Mouse (Mus musculus) gastrocnemius, postnatal 4 days (tissue): Measurements from ENCODE around the gene Hivep2. TPM values are rescaled to one million over a fixed set of nuclear protein-coding genes. Genes with fewer than 3 reads are reported as not detected.

Source experiments
- DNase-seq, 2 experiments: peaks; one replicate each; pipeline ENCODE4 v3.0.0; 2021 to 2022; ENCODE audit warnings: low spot score in 2 of 2, mixed read lengths in 2 of 2
- total RNA-seq, 2 experiments: library from RNA; stranded (reverse); gene quantifications; 2 replicates each; pipeline ENCODE4 v1.2.3; 2021

The Hivep2 gene
- total RNA-seq, 2 experiments from 2014 or later: 58.4 to 64.3 TPM

DNA sequence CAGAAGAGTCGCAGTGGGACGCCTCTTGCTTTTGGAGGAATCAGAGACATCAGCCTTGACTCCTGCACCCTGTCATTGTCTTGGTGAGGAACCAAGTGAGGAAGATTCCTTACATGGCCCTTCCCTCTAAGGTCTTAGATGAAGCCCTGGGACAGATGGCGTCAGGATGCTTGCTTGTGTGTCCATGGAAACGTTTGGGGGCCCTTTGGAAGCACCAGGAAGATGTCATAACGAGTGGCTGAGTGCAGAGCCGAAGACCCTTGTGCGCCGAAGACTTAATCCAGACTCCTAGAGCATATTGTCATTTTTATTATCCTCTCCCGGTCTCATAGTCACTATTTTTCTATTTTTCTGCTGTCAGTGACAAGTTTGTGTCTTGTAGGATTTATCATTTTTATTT, 111.0 kb downstream of the Hivep2 start:
- DNase-seq: no peak

DNA sequence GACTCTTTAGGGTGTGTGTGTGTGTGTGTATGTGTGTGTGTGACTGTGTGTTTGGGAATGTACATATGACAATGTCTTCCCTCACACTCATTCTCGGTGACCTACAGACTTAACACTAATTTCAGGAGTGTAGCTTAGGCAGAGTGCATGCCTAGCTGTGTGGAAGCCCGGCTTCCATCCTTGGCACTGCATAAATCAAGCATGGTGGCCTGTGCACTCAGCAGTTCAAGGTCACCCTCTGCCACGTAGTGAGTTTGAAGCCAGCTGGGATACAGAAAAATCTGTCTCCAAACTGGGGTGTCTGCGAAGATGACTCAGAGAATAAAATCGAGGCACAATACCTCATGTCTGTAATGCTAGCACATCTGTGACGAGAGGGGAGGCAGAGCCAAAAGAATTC, 115.0 kb downstream of the Hivep2 start:
- DNase-seq: no peak

DNA sequence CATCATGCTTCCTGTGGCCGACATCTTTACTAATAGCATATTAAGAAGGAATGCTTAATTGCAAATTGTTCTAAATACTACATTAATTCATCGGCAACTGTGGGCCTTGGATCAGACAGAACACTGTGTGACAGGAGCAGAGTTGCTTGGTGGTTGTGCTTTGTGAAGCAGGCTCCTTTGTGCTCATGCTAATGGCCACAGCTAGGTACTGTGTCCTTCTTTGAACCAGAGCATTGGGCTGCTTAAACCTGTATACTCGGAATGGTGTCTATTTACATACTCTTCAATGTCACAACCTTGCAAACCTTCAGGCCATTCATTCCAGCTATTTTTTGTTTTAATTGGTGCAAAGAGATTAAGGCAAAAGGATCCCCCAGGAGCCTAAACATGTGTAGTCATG, 115.9 kb downstream of the Hivep2 start:
- DNase-seq: no peak

DNA sequence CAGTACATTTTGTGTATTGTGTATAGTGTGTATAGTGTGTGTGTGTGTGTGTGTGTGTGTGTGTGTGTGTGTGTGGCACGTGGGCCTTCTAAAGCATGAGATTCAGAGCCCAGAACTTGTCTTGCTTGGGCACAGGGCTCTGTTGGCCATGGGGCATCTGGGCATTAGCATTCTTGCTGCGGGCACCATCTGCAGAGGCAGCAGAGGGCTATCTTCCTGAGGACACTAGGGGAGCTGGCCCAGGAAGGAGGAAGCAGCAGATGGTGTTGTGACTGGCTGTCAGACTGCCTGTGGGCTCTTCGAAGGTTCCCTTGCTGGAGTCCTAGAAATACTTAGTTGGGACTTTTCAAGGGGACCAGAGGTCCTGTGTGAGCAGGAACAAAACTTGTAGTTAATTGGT, 116.4 kb downstream of the Hivep2 start:
- no peak for DNase-seq

DNA sequence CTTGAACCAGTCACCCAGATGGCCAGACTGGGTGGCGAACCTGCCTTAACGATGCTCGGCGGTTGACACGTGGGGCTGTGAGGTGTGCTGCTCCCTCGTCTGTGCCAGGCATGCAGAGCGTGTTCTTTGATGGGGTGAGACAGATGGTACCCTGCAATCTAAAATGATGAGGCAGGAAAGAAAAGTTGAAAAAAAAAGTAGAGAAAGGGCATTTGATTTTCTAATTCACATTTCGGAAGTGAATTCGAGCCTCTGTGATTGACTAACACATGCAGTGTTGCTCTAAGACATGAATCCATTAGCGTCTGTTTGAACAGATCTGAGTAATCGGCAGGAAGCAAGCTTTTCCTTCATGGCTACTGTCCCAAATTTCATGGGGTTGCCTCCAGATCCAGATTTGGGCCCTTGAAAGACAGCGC, 119.4 kb downstream of the Hivep2 start:
- no peak for DNase-seq

DNA sequence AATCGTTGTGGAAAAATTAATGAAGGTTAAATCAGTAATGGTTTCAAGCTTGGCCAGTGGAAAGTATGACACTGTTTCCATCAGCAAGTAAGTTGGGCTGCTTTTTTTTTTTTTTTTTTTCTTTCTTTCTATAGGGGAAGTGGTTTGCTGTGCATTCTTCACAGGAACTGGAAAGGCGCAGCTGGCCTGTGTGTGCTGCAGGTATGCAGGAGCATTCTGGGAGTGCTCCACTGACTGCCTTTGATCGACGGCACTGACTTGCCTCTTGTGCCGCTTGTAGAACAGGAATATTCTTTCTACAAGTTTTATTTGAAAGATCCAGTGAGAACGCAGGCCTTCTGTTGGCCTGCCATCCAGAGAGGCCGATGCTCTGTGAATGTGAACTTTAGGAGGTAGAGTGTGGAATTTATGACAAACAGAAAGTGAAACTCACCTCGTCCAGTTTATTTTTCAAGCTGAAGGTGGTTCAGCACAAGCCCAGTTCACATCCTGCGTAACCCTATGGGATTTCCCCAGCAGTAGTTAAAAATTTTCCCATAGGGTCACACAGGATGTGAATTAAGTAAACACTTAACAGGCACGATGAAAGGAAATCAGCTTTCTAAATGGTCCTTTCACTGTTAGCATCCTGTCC, 120.1 kb downstream of the Hivep2 start:
- DNase-seq: no peak

DNA sequence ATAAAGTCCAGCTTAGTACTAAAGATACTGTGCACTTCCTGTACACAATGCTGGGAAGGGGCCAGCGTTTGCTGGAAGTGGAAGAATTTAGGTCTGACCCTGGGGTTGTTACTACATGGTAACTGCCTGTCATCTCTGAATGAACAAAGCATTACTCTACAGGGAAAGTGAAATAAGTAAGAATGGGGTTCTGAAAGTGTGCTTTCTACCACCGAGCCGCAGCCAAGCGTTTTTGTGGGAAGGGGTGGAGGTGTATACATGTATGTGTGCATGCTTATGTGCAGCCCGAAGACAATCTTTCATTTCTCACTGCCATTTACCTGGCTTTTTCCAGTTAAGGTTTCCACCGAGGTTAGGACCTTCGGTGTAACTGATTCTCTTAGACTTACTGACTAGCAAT, 121.4 kb downstream of the Hivep2 start:
- DNase-seq: no peak

DNA sequence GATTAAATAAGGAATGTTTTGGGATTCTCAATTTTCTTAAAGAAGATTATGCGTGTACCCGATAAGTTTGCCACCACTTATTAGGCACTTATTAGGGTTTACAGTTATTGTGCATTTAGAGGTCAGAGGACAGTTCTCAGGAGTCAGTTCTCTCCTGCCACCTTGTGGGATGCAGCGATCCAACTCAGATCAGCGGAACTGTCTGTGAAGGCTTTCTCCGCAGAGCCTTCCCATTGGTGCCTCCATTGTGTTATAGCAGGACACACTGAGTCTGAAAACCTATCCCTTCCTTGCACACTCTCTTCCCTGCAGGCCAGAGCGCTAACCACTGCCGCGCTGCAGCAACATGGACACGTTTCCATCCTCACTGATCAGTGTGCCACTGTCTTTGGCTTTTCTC, 123.6 kb downstream of the Hivep2 start:
- DNase-seq: no peak

DNA sequence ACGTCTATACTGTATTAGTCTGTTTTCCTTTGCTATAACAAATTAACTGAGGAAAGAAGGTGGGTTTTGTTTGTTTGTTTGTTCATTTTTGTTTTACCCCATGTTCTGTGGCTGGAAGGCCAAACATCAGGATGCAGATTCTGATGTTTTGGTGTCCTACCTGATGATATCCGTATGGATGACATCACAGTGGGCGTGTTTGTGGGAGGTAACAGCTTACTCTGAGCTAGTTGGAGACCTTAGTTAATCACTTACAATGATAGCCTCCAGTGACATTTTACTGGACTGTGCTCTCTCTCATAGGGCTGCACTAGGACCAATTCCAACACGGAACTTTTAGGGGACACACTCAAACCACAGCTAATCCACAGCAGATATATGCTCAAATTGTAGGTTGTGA, 128.2 kb downstream of the Hivep2 start:
- DNase-seq: no peak

DNA sequence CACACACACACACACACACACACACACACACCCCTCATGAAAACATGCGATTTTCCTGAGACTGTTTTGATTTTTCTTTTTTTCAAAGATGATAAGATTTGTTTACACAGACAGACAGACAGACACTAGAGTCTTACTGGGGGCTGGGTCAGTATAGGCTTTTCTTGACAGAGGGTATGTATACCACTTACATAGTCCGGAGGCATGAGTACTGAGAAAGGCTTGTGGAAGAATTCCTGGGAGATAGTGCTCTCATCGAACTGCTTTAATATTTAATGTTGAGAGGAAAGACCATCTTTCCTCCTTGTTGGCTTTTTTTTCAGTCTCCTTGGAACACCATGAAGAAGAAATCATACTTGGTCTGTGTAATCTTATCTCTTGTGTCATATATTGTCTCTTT, 130.2 kb downstream of the Hivep2 start:
- no peak for DNase-seq

DNA sequence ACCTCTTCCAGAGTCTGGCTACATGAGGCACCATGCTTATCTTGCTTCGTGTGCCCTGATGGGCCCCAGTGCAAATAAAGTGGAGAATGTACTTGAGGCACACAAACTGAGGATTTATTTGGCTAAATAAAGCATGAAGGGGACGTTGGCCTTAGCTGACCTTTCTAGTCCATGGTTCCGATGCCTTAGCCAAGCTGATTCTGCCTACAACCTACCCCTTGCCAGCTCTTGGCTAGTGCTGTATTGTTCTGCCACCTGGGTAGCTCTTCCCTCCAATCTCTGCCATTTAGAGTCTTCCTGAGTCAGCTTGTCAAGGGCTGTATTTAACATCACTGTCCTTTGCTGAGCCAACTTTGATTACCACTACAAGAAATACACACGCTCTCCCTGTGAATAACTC, 133.3 kb downstream of the Hivep2 start:
- no peak for DNase-seq

DNA sequence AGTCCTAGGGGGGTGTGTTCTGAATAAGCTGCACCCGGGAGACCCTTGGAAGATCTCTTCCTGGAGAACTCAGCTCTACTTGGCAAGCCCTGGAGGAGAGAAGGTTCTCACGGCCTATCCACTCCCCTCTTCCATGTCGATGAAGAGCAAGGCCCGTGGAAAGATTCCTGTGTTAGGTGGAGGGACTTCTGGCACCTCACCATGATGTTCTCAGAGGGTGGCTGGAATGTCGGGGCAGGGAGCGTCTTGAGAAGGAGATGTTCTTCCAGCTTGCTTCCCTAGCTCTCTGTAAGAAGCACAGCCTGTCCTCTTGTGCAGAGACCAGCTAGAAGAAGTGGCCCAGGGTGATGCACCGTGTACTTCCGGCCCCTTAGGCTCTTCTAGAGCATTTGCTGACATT, 134.2 kb downstream of the Hivep2 start:
- no peak for DNase-seq

DNA sequence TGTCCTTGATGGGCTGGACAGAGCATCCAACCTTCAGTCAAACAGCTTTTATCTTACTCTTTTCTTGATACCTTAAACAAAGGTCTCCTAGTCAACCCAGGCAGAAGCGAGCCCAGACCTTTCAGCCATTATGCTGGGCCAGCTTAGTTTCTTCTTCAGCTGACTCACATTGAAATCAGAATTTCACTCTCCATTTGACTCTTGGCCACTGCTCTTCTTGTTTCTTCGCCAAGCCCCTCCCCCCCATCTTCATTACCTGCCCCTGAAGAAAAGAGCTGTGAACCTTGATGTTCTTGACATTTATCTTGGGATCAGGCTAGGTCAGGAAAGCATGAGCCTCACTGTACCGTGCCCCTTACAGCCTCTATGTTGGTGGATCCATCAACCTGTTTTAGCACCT, 135.0 kb downstream of the Hivep2 start:
- DNase-seq: no peak

DNA sequence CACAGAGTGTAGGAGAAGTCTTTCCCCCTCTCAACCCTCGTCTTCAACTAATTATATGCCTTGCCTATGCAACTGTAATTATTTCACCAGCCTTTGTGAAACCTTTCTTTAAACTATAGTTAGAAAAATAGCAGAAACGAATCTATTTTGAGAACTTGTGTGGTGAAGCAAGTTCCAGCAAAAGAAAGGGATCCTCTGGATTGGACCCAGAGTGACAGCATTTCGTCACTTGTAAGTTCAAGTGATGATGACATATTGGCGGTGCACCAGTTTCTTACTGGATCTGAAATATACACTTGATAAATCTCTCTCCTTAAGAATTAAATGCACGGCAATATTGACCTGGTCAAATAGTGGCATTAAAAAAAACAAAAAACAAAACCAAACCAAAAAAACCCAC, 136.1 kb downstream of the Hivep2 start:
- no peak for DNase-seq

DNA sequence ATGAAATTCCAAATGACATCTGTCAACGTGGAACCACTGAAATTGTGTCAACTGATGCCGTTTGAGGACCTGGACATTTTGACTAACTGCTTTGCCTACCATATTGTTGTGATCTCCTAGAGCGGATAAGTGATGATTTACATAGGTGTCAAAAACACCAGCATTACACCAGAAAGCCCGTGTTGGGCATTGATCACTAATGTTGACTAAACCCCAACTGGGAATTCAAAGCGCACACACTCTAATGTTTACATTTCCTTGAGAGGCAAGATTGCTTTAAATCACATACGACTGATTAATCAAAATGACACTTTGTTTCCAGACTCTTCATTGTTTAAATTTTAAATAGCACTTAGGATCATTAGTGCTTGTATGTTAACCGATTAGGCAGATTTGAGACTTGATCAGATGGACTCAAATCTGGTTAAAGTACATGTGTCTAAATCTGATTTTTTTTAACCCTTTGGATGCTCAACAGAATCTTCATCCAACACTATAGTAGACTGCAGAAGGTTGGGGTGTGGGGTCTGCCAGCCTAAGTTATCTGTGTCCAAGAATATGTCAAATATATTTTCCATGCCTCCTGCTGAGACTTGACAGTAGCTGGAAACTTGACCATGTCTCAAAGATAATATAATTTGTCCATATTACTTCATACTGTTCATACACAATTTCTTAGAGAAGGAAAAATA, 142.3 kb downstream of the Hivep2 start:
- no peak for DNase-seq

DNA sequence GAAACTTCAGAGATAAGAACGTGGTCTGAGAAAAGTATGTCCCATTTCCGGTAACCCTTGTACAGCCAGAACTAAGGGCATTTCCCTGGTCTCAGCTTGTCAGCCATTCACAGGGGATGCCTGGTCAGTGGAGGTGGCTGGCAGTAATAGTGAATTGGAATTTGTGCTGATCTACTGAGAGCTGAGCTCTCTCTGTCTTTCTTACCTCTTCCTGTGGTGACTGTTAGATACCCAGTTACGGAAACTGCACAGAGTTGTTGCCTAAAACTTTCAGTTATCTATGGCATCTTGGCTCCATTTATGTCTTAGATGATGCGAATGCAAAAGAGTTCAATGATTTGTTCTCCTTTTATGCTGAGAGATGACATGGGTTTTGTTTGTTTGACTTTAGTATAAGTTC, 150.0 kb downstream of the Hivep2 start:
- no peak for DNase-seq

DNA sequence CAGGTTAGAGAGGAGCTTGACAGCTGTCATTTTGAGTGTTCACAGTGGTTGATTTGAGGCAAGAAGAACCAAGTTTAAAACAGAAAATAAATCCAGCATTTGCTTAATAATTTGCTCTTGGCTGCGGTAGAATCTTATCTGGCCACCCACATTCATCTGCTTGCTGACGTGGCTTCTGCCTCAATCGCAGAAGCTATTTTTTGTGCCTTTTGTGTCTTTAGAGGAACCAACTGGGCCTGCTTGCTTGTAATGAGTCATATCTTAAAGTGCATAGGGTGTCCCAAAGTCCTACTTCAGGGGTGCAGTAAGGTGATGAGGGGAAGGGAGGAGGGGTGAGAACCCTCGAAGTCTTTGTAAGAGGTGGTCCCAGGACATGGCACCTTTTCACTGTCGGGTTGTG, 151.1 kb downstream of the Hivep2 start:
- DNase-seq: no peak

DNA sequence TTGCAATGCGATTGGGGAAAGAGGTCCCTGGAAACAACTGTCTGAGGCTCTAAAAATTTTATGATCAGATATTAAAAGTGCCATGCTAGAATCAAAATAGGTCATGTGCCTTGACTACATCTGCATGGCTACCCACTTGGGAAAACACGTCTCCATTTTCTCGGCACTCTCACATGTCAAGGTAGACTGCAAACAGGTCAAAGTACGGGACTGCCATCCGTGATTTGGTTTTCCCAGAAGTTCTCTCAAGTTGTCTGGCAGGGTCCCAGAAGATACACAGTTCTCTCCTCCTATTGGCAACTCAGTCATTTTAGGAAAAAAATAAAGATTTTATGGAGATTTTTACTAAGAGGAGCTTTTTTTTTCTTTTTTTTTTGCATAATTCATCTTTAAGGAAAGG, 153.3 kb downstream of the Hivep2 start:
- no peak for DNase-seq

DNA sequence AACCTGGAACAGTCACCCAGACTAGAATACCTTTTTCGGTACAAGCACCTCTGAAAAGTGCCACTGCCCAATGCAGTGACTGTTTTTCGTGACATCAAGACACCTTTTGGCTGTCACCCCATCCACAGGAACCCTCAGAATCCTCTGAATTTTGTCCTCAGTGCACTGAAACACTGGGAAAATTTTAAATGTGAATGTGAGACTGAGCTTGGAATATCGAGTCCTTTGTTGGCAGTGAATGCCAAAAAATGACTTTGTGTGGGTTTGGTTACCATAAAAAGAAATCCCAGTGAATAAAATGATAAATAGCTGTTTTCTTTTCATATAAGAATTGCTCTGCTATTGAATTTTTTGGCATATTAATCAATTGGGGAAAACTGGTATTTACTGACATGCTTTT, 154.6 kb downstream of the Hivep2 start:
- no peak for DNase-seq

DNA sequence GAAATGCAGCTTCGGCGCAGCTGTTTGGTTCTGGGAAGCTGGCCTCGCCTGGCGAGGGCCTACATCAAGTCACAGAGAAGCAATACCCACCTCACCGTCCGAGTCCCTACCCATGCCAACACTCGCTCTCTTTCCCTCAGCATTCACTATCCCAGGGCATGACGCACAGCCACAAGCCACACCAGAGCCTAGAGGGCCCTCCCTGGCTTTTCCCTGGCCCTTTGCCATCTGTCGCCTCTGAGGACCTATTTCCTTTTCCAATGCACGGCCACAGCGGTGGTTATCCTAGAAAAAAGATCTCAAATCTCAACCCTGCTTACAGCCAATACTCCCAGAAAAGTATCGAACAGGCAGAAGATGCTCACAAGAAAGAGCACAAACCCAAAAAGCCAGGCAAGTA, 162.0 kb downstream of the Hivep2 start:
- no peak for DNase-seq

DNA sequence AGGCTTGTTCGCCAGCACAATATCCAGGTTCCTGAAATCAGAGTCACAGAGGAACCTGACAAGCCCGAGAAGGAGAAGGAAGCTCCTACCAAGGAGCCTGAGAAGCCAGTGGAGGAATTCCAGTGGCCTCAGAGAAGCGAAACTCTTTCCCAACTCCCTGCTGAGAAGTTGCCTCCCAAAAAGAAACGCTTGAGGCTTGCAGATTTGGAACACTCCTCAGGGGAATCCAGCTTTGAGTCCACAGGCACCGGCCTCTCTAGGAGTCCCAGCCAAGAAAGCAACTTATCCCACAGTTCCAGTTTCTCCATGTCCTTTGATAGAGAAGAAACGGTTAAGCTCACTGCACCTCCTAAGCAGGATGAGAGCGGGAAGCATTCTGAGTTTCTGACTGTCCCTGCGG, 164.4 kb downstream of the Hivep2 start:
- DNase-seq: no peak

DNA sequence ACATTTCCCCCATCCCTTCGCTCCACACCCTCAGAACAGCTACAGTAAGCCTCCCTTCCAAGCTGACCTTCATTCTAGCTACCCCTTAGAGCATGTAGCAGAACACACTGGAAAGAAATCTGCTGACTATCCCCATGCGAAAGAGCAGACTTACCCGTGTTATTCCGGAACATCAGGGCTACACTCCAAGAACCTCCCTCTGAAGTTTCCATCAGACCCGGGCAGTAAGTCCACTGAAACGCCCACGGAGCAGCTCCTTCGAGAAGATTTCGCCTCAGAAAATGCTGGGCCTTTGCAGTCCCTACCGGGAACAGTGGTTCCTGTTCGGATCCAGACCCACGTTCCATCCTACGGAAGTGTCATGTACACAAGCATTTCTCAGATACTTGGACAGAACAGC, 165.4 kb downstream of the Hivep2 start:
- DNase-seq: no peak

DNA sequence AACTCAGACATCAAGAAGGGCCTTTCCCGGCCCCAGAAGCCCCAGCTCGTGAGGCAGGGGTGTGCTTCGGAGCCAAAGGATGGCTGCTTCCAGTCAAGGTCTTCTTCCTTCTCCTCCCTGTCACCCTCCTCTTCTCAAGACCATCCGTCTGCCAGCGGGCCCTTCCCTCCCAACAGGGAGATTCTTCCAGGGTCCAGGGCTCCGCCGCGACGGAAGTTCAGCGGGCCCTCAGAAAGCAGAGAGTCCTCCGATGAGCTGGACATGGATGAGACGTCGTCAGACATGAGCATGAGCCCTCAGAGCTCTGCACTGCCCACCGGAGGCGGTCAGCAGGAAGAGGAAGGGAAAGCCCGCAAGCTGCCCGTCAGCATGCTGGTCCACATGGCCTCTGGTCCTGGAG, 166.2 kb downstream of the Hivep2 start:
- no peak for DNase-seq
